Mouse (Mus musculus): ENCODE results near the gene Thra. TPM values are rescaled to one million over a fixed set of nuclear protein-coding genes. Genes with fewer than 3 reads are reported as not detected.

Thra gene
- polyA plus RNA-seq, 1 experiment from 2014 or later, result 186 TPM

DNA sequence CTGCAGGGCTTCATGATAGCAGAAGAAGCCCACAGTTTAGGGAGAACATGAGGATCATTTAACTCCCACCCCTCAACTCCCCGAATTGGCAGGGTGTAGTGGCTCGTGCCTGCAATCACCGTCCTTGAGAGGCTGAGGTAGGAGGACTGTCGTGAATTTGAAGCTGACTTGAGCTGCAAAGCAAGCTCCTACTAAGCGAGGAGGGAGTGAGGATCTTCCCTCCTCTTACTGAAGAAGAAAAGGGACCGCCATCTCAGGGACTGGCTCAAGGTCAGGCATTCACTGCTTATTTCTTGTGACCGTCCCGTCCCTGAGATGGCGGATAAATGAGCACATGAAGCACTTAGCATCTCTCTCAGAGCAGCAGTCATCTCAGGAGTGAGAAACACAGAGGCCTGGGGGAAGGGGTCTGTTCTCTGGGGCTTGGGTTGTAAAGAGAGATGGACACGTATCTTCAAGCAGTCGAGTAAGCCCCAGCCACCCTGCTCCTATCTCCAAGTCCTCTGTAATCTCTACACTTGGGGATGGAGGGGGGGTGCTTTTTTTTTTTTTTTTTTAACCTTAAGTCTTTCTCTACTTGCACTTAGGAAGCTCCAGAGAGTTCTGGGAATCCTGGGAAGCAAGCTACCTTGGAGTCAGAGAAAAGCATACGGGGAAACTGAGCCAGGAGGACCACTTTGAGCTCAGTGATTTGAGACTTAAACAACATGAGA, 35.8 kb downstream of the Thra start:
- peaks cover 3% of the 10 kb centered on the region; the same call in 1 of the 2 replicates for H3K36me3 ChIP-seq (ENCODE audit: control insufficient read depth, insufficient read depth, low read length)
- H3K9ac ChIP-seq (replicated peaks; ENCODE audit: low read depth, low read length), result peak overlapping the region; percentile 8; the same call in 1 of the 2 replicates
- 36% methylated on average over 12 of the region's 12 CpGs for WGBS
- ATAC-seq (ENCODE audit: low read depth), result no peak
- no peaks in the 10 kb centered on the region for H3K9me3 ChIP-seq (ENCODE audit: control insufficient read depth, low read length)
- H3K4me2 ChIP-seq (ENCODE audit: low read depth, low read length), result peak overlapping the region; percentile 84
- H3K27me3 ChIP-seq (ENCODE audit: control insufficient read depth, insufficient read depth, low read length), result no peaks in the 10 kb centered on the region
- no peak overlapping the region for H3K4me3 ChIP-seq (ENCODE audit: low read depth, low read length)
- H3K4me1 ChIP-seq (ENCODE audit: control insufficient read depth, insufficient read depth, low read length), result peaks cover 34% of the 10 kb centered on the region
- H3K27ac ChIP-seq (ENCODE audit: low read depth, low read length), result peak overlapping the region; percentile 64

DNA sequence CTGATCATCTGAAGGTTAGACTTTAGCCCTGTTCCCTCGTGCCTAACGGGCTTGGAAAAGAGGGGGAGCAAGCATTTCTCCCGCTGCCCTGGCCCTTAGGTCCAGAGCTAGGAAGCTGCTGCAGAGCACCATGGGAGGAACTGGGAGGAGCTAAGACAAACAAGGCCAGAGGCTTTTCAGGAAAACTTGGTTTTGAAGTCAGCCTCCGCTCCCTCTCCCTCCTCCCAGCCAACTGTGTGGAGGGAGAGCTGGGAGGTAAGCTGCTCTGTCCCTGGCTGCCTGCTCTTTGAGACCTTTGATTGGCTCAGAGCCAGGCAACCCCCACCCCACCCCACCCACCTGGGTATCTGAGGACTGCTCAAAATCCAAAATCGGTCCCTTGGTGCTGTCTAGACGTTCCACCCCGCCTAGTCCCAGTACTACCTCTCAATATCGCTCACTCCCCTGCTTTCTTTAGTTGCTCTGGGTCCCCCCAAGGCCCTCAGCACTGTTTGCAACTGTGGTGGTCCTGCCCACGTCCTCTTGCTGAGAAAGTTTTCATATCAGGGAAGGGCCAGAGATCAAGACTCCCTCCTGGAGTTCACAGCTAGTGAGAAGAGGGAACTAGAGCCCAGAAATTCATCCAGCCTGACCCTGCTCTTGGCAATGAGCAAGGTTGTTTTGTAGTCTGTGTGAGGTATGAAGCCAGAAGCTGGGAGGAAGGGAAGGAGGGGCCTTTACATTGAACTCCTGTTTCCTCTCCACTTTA, 36.6 kb downstream of the Thra start:
- Histone ChIP-seq H3K4me2 (ENCODE audit: low read depth, low read length) (no peak overlapping the region), H3K36me3 (ENCODE audit: control insufficient read depth, insufficient read depth, low read length) (no peaks in the 10 kb centered on the region), H3K4me1 (ENCODE audit: control insufficient read depth, insufficient read depth, low read length) (peaks cover 40% of the 10 kb centered on the region), H3K27ac (ENCODE audit: low read depth, low read length) (no peak overlapping the region; the same call in 1 of the 2 replicates), H3K4me3 (ENCODE audit: low read depth, low read length) (no peak overlapping the region), H3K9me3 (ENCODE audit: control insufficient read depth, low read length) (no peaks in the 10 kb centered on the region), H3K27me3 (ENCODE audit: control insufficient read depth, insufficient read depth, low read length) (no peaks in the 10 kb centered on the region), H3K9ac (replicated peaks; ENCODE audit: low read depth, low read length) (0 out of 2 replicates have a peak overlapping the region, but pooled peaks have one; percentile 8)
- ATAC-seq (ENCODE audit: low read depth), result no peak
- WGBS, result 17% methylated on average over 9 of the region's 9 CpGs

DNA sequence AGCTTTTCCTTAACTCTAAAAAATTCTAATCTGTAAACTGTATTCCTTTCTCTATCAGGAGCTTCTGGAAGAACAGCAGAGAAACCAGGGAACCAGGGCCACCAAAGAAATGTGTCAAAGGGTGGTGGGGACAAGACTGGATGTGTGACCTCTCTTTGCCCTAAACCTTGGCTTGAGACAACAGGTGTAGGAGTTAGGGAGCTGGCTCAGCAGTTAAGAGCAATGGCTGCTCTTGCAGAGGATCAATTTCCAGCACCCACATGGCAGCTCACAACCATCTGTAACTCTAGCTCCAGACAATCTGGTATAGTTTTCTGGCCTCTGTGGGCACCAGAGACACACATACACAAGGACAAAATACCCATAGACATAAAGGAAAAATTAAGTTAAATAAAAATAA, 37.5 kb downstream of the Thra start:
- H3K27ac ChIP-seq (ENCODE audit: low read depth, low read length), result 0 out of 2 replicates have a peak overlapping the region, but pooled peaks have one; percentile 22
- H3K4me3 ChIP-seq (ENCODE audit: low read depth, low read length), result no peak overlapping the region
- no peaks in the 10 kb centered on the region for H3K9me3 ChIP-seq (ENCODE audit: control insufficient read depth, low read length)
- H3K9ac ChIP-seq (replicated peaks; ENCODE audit: low read depth, low read length), result no peak overlapping the region
- no peaks in the 10 kb centered on the region for H3K27me3 ChIP-seq (ENCODE audit: control insufficient read depth, insufficient read depth, low read length)
- H3K4me1 ChIP-seq (ENCODE audit: control insufficient read depth, insufficient read depth, low read length), result peaks cover 43% of the 10 kb centered on the region
- H3K4me2 ChIP-seq (ENCODE audit: low read depth, low read length), result no peak overlapping the region
- no peak for ATAC-seq (ENCODE audit: low read depth)
- no peaks in the 10 kb centered on the region for H3K36me3 ChIP-seq (ENCODE audit: control insufficient read depth, insufficient read depth, low read length)

DNA sequence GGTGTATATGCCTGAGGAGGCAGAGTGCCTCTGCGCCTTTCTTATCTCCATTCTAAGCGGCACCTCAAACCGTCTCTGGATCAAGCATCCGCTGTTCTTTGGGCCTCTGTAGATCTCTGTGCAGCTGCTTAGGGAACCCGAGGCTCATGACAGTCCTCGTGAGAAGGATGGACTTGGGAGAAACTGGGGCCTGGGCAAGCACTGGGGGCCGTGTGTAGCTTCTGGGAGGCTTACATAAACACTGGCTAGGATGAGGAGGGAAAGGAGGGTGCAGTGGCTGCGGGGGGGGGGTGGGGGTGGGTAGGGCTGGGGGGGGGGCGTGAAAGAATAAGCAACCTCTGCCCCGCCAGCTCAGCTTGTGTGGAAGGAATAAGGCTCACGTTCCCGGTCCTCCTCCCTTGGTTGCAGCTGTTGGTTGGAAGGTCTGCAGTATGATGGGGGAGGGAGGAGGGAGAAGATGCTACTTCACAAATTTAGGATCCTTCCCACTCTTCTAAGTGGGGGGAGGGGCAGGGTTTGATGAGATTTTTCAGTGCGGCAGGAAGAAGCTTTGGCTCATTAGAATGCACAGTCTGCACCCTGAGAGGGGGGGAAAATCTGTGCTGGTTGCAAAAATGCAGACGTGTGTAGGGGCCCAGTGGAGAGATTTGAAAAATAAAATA, 41.5 kb downstream of the Thra start:
- H3K4me1 ChIP-seq (ENCODE audit: control insufficient read depth, insufficient read depth, low read length), result peaks cover 34% of the 10 kb centered on the region; the same call in 1 of the 2 replicates
- no peak for ATAC-seq (ENCODE audit: low read depth)
- no peaks in the 10 kb centered on the region for H3K27me3 ChIP-seq (ENCODE audit: control insufficient read depth, insufficient read depth, low read length)
- H3K4me2 ChIP-seq (ENCODE audit: low read depth, low read length), result peak overlapping the region; percentile 39; the same call in 1 of the 2 replicates
- H3K27ac ChIP-seq (ENCODE audit: low read depth, low read length), result peak overlapping the region; percentile 83
- WGBS, result 16% methylated on average over 13 of the region's 14 CpGs
- H3K36me3 ChIP-seq (ENCODE audit: control insufficient read depth, insufficient read depth, low read length), result no peaks in the 10 kb centered on the region; the same call in 1 of the 2 replicates
- no peaks in the 10 kb centered on the region for H3K9me3 ChIP-seq (ENCODE audit: control insufficient read depth, low read length)
- no peak overlapping the region for H3K4me3 ChIP-seq (ENCODE audit: low read depth, low read length)
- H3K9ac ChIP-seq (replicated peaks; ENCODE audit: low read depth, low read length), result no peak overlapping the region

DNA sequence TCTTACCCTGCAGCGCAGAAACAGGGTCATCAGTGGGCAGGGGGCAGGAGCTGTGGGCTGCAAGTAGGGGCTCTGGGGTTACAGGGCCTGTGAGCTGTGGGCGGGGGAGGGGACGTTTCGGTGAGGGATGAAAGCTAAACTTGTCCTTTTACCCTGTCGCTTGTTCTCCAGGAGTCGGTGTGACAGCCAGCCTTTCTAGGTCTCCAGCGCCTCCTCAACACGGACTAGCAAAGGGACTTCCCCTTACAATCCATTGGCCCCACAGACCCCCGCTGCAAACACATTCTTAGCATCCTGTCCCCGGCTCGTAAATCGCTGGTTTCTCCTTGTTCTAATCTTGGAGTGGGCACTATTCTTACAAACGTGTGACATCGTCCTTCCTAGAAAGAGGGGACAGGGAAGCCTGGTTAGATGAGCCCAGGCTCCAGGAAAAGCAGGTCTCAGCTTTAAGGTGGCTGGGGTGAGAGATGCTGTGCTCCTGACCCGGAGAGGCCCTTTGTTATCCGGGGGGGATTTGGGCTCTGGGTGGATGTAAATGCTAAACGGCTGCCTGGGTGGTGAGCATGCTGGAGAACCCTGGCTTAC, 42.3 kb downstream of the Thra start:
- Histone ChIP-seq H3K36me3 (ENCODE audit: control insufficient read depth, insufficient read depth, low read length) (no peaks in the 10 kb centered on the region; the same call in 1 of the 2 replicates), H3K4me3 (ENCODE audit: low read depth, low read length) (no peak overlapping the region), H3K4me2 (ENCODE audit: low read depth, low read length) (peak overlapping the region; percentile 39), H3K4me1 (ENCODE audit: control insufficient read depth, insufficient read depth, low read length) (peaks cover 33% of the 10 kb centered on the region; the same call in 1 of the 2 replicates), H3K27me3 (ENCODE audit: control insufficient read depth, insufficient read depth, low read length) (no peaks in the 10 kb centered on the region), H3K9ac (replicated peaks; ENCODE audit: low read depth, low read length) (peak overlapping the region; percentile 8), H3K9me3 (ENCODE audit: control insufficient read depth, low read length) (no peaks in the 10 kb centered on the region), H3K27ac (ENCODE audit: low read depth, low read length) (peak overlapping the region; percentile 83)
- WGBS, result 4% methylated on average over 17 of the region's 17 CpGs
- ATAC-seq (ENCODE audit: low read depth), result no peak

DNA sequence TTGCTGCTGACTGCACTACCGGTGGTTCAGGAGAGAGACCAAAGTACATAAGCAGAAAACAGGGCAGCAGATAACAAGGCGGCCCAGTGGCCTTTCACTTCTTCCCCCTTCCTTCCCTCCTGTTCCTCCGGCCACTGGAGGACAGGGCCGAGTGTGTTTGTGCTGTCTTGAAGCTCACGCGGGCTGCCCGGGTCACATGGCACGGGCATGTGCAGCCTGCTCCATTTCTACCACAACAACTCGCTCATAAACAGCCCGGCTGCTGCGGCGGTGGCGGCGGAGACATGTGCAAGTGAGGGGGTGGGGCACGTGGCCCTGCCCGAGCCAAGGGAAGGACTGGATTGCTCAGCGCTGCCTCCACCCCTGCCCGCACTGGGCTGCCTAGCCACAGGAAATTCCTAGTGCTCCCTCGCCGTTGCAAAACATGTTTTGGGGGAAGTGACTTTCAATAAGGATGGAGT, 42.8 kb downstream of the Thra start:
- H3K27me3 ChIP-seq (ENCODE audit: control insufficient read depth, insufficient read depth, low read length), result no peaks in the 10 kb centered on the region
- H3K27ac ChIP-seq (ENCODE audit: low read depth, low read length), result peak overlapping the region; percentile 83
- H3K4me3 ChIP-seq (ENCODE audit: low read depth, low read length), result no peak overlapping the region
- ATAC-seq (ENCODE audit: low read depth), result peak; percentile 49; the same call in 1 of the 2 replicates
- no peaks in the 10 kb centered on the region; the same call in 1 of the 2 replicates for H3K36me3 ChIP-seq (ENCODE audit: control insufficient read depth, insufficient read depth, low read length)
- no peaks in the 10 kb centered on the region for H3K9me3 ChIP-seq (ENCODE audit: control insufficient read depth, low read length)
- H3K9ac ChIP-seq (replicated peaks; ENCODE audit: low read depth, low read length), result peak overlapping the region; percentile 8
- H3K4me2 ChIP-seq (ENCODE audit: low read depth, low read length), result peak overlapping the region; percentile 39
- H3K4me1 ChIP-seq (ENCODE audit: control insufficient read depth, insufficient read depth, low read length), result peaks cover 33% of the 10 kb centered on the region; the same call in 1 of the 2 replicates
- under 1% methylated on average over 20 of the region's 20 CpGs for WGBS

DNA sequence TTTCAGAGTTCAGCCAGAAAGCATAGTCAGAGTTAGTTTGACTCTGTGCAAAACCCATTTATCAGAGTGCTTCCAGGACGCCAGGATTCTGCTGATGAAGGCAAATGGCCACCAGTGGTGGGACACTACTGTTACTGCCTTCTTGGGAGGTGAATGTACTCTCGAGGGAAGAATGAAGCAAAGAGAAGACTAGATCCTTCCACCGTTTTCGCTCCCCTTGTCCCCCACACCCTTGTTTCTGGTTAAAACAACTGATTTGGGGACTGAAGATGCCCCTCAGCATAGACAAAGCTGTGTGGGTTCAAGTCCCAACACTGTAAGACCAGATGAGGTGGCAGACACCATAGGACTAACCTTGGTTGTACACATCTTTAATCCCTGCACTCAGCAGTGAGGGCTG, 43.7 kb downstream of the Thra start:
- H3K4me1 ChIP-seq (ENCODE audit: control insufficient read depth, insufficient read depth, low read length), result peaks cover 33% of the 10 kb centered on the region; the same call in 1 of the 2 replicates

DNA sequence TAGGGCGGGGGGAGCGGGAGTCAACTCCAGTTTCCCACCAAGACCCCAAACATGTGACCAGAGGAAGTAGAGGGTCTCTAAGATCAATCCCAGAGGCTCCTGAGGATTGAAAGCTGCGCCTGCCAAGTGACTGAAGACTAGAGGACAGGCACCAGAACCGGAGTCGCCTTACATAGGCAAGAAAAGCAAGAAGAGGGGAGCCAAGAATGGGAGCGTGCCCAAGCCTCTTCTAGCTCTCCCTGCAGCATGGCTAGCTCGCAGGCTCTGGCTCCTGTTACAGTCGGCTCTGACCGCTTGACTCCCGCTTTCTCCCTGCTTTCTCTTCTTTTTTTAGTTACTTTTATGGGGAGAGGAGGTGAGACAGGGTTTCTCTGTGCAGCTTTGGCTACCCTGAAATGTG, 44.8 kb downstream of the Thra start:
- Histone ChIP-seq H3K4me3 (ENCODE audit: low read depth, low read length) (no peak overlapping the region), H3K4me1 (ENCODE audit: control insufficient read depth, insufficient read depth, low read length) (peaks cover 33% of the 10 kb centered on the region; the same call in 1 of the 2 replicates), H3K36me3 (ENCODE audit: control insufficient read depth, insufficient read depth, low read length) (no peaks in the 10 kb centered on the region; the same call in 1 of the 2 replicates), H3K9me3 (ENCODE audit: control insufficient read depth, low read length) (no peaks in the 10 kb centered on the region), H3K9ac (replicated peaks; ENCODE audit: low read depth, low read length) (no peak overlapping the region), H3K4me2 (ENCODE audit: low read depth, low read length) (no peak overlapping the region), H3K27me3 (ENCODE audit: control insufficient read depth, insufficient read depth, low read length) (no peaks in the 10 kb centered on the region), H3K27ac (ENCODE audit: low read depth, low read length) (peak overlapping the region; percentile 77)
- no peak for ATAC-seq (ENCODE audit: low read depth)
- 67% methylated on average over 10 of the region's 10 CpGs for WGBS

More for the DNA sequence above, 43.7 kb downstream of the Thra start:
- no peak overlapping the region for H3K9ac ChIP-seq (replicated peaks; ENCODE audit: low read depth, low read length)
- no peak overlapping the region for H3K4me2 ChIP-seq (ENCODE audit: low read depth, low read length)
- WGBS, result 72% methylated on average over 4 of the region's 4 CpGs
- no peaks in the 10 kb centered on the region; the same call in 1 of the 2 replicates for H3K36me3 ChIP-seq (ENCODE audit: control insufficient read depth, insufficient read depth, low read length)
- no peak for ATAC-seq (ENCODE audit: low read depth)
- H3K9me3 ChIP-seq (ENCODE audit: control insufficient read depth, low read length), result no peaks in the 10 kb centered on the region
- no peak overlapping the region for H3K27ac ChIP-seq (ENCODE audit: low read depth, low read length)
- no peaks in the 10 kb centered on the region for H3K27me3 ChIP-seq (ENCODE audit: control insufficient read depth, insufficient read depth, low read length)
- no peak overlapping the region for H3K4me3 ChIP-seq (ENCODE audit: low read depth, low read length)
